Comparison of ENCODE assay signal across 1 mouse cellular context in the genomic region with DNA sequence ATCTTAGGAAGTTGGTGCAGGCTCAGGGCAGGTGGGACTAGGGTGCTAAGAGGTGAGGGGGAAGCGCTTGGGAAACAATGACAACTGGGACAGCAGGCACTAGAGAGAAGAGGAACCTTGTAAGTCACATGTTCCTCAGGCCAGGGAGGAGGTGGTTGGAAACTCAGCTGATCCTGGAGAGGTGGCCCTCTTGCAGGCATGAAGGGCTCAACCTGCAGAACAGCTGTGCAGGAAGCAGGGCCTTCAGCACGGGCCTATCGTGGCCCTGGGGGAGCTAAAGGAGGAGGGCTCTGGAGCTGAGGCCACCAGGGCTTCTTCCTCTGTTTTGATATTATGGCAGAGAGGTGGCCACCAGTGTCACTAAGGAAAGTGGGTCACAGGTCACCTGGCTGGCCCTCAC.
A peak's percentile ranks its signal among the peaks of the same experiment; 100 is the strongest.
TF ChIP-seq lines count a peak whose summit lies in the region.

No protein-coding gene starts in this region.

TF ChIP-seq in CH12.LX, 34 proteins besides CTCF, POLR2A, EP300 and RAD21:
- TF ChIP-seq MAZ (IDR thresholded peaks at IDR 0.05; ENCODE audit: low read depth, low read length): no peak
- no peak for TF ChIP-seq ZMIZ1 (IDR thresholded peaks at IDR 0.05; ENCODE audit: low read depth, low read length)
- peak; percentile 50; the same call in 1 of the 2 replicates for TF ChIP-seq MAX (IDR thresholded peaks at IDR 0.05; ENCODE audit: low read length)
- TF ChIP-seq TBP (conservative IDR thresholded peaks at IDR 0.05; ENCODE audit: low read depth, low read length): no peak
- TF ChIP-seq SIN3A (IDR thresholded peaks at IDR 0.05; ENCODE audit: low read length): peak; percentile 45; the same call in 1 of the 2 replicates
- TF ChIP-seq SMC3 (IDR thresholded peaks at IDR 0.05; ENCODE audit: low read depth, low read length): no peak
- TF ChIP-seq USF2 (conservative IDR thresholded peaks at IDR 0.05; ENCODE audit: low read depth, low read length): no peak
- peak; percentile 24; the same call in 1 of the 2 replicates for TF ChIP-seq MXI1 (IDR thresholded peaks at IDR 0.05; ENCODE audit: low read depth, low read length)
- TF ChIP-seq JUN (IDR thresholded peaks at IDR 0.05; ENCODE audit: insufficient read depth, low read depth, low read length): no peak
- TF ChIP-seq NELFE (IDR thresholded peaks at IDR 0.05; ENCODE audit: low read depth, low read length): no peak
- TF ChIP-seq POLR2AphosphoS2 (IDR thresholded peaks at IDR 0.05; ENCODE audit: low read depth, low read length): no peak
- TF ChIP-seq ZC3H11A (IDR thresholded peaks at IDR 0.05; ENCODE audit: low read depth, low read length): no peak
- TF ChIP-seq ZKSCAN1 (IDR thresholded peaks at IDR 0.05; ENCODE audit: borderline replicate concordance, low read depth, low read length): no peak
- TF ChIP-seq TCF12 (IDR thresholded peaks at IDR 0.05; ENCODE audit: low read depth, low read length): peak; percentile 24; the same call in 1 of the 2 replicates
- TF ChIP-seq MYC (IDR thresholded peaks at IDR 0.05; ENCODE audit: low read depth, low read length): no peak
- no peak for TF ChIP-seq CHD1 (IDR thresholded peaks at IDR 0.05; ENCODE audit: low read depth, low read length)
- no peak for TF ChIP-seq MAFK (IDR thresholded peaks at IDR 0.05; ENCODE audit: insufficient replicate concordance, low read length)
- TF ChIP-seq RCOR1 (conservative IDR thresholded peaks at IDR 0.05; ENCODE audit: low read depth, low read length): no peak
- TF ChIP-seq E2F4 (IDR thresholded peaks at IDR 0.05; ENCODE audit: insufficient replicate concordance, low read depth, low read length): no peak
- TF ChIP-seq ZNF384 (IDR thresholded peaks at IDR 0.05; ENCODE audit: low read depth, low read length): no peak
- no peak for TF ChIP-seq UBTF (IDR thresholded peaks at IDR 0.05; ENCODE audit: low read depth, low read length)
- TF ChIP-seq ELF1 (IDR thresholded peaks at IDR 0.05; ENCODE audit: low read depth, low read length): 0 out of 2 replicates have a peak, but pooled peaks have one; percentile 11
- TF ChIP-seq GABPA (IDR thresholded peaks at IDR 0.05; ENCODE audit: insufficient replicate concordance, low read depth, low read length): no peak
- TF ChIP-seq USF1 (IDR thresholded peaks at IDR 0.05; ENCODE audit: low read depth, low read length): no peak
- TF ChIP-seq BHLHE40 (IDR thresholded peaks at IDR 0.05; ENCODE audit: low read depth, low read length): peak; percentile 44; the same call in 1 of the 2 replicates
- TF ChIP-seq MEF2A (IDR thresholded peaks at IDR 0.05; ENCODE audit: borderline replicate concordance, low read depth, low read length): no peak
- TF ChIP-seq ETS1 (conservative IDR thresholded peaks at IDR 0.05; ENCODE audit: low read depth, low read length): peak; percentile 79
- no peak for TF ChIP-seq HCFC1 (IDR thresholded peaks at IDR 0.05; ENCODE audit: low read depth, low read length)
- no peak for TF ChIP-seq CHD2 (IDR thresholded peaks at IDR 0.05; ENCODE audit: low read length)
- no peak for TF ChIP-seq PAX5 (IDR thresholded peaks at IDR 0.05; ENCODE audit: low read length)
- no peak for TF ChIP-seq KAT2A (IDR thresholded peaks at IDR 0.05; ENCODE audit: insufficient replicate concordance, low read length)
- TF ChIP-seq NRF1 (IDR thresholded peaks at IDR 0.05; ENCODE audit: low read depth, low read length): no peak
- no peak for TF ChIP-seq JUND (conservative IDR thresholded peaks at IDR 0.05; ENCODE audit: low read depth, low read length)
- TF ChIP-seq IRF4 (IDR thresholded peaks at IDR 0.05; ENCODE audit: low read depth, low read length): no peak
